Mouse (Mus musculus): ENCODE results near the gene H2-K1.

DNA sequence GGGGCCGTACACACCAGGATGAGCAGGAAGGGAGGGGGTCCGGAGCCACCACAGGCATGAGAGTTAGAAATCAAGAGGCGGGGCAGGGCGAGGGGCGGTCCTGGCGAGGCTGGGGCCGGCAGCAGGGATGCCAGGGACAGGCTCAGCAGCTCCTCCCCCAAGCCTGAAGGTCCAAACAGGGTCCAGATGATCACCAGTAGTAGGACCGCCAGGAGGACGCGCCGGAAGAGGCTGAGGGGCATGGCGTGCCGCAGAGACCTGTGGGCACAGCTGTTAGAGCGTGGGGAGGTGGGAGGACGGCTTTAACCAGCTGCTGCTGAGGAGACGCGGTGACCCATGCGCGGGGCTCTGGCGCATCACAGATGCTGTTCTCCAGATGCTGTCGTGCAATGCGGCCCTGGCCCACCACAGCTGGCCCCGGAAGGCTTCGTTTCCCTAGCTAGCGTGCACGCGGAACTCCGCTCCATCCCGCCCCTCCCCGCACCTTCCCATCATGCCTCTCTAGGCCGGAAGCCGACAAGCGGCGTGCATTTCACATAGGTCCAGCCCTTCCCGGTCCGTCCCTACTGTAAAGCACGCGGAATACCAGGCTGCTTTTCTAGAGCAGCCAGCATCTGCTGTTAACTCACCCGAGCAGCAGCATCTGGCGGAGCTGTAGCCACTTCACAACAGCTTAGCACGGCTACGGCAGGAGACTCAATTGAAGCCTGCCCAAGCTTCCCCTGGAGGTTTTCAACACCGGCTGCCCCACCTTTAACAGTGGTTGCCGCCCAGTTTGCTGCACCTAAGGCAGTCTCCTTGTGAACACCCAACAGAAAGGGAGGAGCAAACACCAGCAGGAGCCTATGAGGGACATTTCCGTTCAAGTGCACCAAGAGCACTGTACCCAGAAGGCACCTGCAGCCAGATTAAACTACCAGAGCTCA is 48.9 kb downstream of the H2-K1 start, which contains the start of gene B3galt4:
- TF ChIP-seq CTCF (IDR thresholded peaks at IDR 0.05; ENCODE audit: extremely low read depth, insufficient read depth, insufficient read length, insufficient replicate concordance) (no peak), POLR2A (IDR thresholded peaks at IDR 0.05; ENCODE audit: low read depth, low read length) (peak; percentile 88)

Measured in spleen, adult 2 months (tissue).